Mouse (Mus musculus) kidney, postnatal 0 days (tissue): ENCODE results near the gene Ikzf3. TPM values are rescaled to one million over a fixed set of nuclear protein-coding genes. Genes with fewer than 3 reads are reported as not detected.

Experiments used
- ATAC-seq: fragments of 200-750 bp; cut with Nextera tagmentation; replicated peaks from 2 replicates; pipeline ENCODE4 v1.8.0; 2017; ENCODE audit warnings: low read depth, moderate number of reproducible peaks, moderate TSS enrichment, moderate library complexity; ENCODE audit not compliant: low FRiP score
- DNase-seq: peaks from one replicate; pipeline ENCODE4 v3.0.0-alpha.2; 2016; ENCODE audit warnings: low spot score
- H3K27ac ChIP-seq: fragments of 300-500 bp; sonication (generic); 2 replicates; pipeline ENCODE4 v1.5.1; 2014; ENCODE audit warnings: mild to moderate bottlenecking
- H3K27me3 ChIP-seq: fragments of 300-500 bp; sonication (generic); 2 replicates; pipeline ENCODE4 v1.6.1; 2014; ENCODE audit warnings: low read length, mixed read lengths; ENCODE audit not compliant: insufficient read depth
- H3K36me3 ChIP-seq: fragments of 300-500 bp; sonication (generic); 2 replicates; pipeline ENCODE4 v1.6.1; 2014; ENCODE audit warnings: low read length, mixed read lengths; ENCODE audit not compliant: insufficient read depth
- H3K4me1 ChIP-seq: fragments of 300-500 bp; sonication (generic); replicated peaks from 2 replicates; pipeline ENCODE4 v1.6.1; 2014; ENCODE audit warnings: antibody characterized with exemption, low read length, mixed read lengths; ENCODE audit not compliant: insufficient read depth
- H3K4me2 ChIP-seq: fragments of 300-500 bp; sonication (generic); 2 replicates; pipeline ENCODE4 v1.6.1; 2014; ENCODE audit warnings: mild to moderate bottlenecking, low read length, moderate library complexity, mixed read lengths
- H3K4me3 ChIP-seq: fragments of 300-500 bp; sonication (generic); replicated peaks from 2 replicates; pipeline ENCODE4 v1.5.1; 2014; ENCODE audit warnings: low read depth, low read length
- H3K9ac ChIP-seq: fragments of 300-500 bp; sonication (generic); 2 replicates; pipeline ENCODE4 v1.6.1; 2014; ENCODE audit warnings: low read depth, low read length
- H3K9me3 ChIP-seq: fragments of 300-500 bp; sonication (generic); replicated peaks from 2 replicates; pipeline ENCODE4 v1.6.1; 2016; ENCODE audit warnings: low read length, inconsistent platforms, mixed read lengths
- CTCF ChIP-seq: IDR thresholded peaks from 2 replicates; pipeline ENCODE4 v1.5.1; 2016; ENCODE audit warnings: antibody characterized with exemption, low read depth, mild to moderate bottlenecking, moderate library complexity
- WGBS: fragments of 180-500 bp; shearing (Covaris S2); extraction: QIAGEN DNeasy Blood & Tissue Kit; methylation state at CpG from one replicate; pipeline ENCODE4 v1.1.7; 2014; 5-methylcytosine and 5-hydroxymethylcytosine counted together
- polyA plus RNA-seq: library from polyadenylated mRNA; unstranded; fragments of >200 nt; fragmentation: Nextera tagmentation; extraction: Ambion mirVana; gene quantifications from 2 replicates; pipeline ENCODE4 v1.2.1, GENCODE M21; 2015

The Ikzf3 gene
- polyA plus RNA-seq, 1 experiment from 2014 or later = 0.29 TPM

DNA sequence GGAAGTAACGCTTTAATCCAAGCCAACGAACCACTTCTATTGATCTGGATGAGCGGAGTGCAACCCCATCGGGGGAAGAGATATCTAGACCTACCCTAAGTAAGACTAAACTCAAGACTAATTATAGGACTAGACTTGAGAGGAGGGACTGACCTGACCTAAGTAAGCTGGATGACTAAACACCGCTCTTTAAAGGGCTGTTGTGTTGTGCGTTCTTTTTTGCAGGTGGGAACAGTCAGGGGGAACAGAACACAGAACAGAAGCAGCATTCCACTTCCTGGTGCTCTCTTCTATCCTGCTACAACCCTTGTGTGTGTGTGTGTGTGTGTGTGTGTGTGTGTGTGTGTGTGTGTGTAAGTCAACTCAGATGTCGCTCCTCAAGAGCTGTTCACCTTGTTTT lies 54.3 kb downstream of the Ikzf3 start:
- no peak for TF ChIP-seq CTCF
- Histone ChIP-seq H3K9me3 (no peaks in the 10 kb centered on the region), H3K4me1 (no peaks in the 10 kb centered on the region), H3K4me3 (no peak overlapping the region), H3K4me2 (no peak overlapping the region), H3K27ac (no peak overlapping the region), H3K27me3 (no peaks in the 10 kb centered on the region), H3K36me3 (no peaks in the 10 kb centered on the region), H3K9ac (no peak overlapping the region)
- no peak for DNase-seq
- ATAC-seq = no peak
- WGBS = 67% methylated on average over 7 of the region's 7 CpGs

DNA sequence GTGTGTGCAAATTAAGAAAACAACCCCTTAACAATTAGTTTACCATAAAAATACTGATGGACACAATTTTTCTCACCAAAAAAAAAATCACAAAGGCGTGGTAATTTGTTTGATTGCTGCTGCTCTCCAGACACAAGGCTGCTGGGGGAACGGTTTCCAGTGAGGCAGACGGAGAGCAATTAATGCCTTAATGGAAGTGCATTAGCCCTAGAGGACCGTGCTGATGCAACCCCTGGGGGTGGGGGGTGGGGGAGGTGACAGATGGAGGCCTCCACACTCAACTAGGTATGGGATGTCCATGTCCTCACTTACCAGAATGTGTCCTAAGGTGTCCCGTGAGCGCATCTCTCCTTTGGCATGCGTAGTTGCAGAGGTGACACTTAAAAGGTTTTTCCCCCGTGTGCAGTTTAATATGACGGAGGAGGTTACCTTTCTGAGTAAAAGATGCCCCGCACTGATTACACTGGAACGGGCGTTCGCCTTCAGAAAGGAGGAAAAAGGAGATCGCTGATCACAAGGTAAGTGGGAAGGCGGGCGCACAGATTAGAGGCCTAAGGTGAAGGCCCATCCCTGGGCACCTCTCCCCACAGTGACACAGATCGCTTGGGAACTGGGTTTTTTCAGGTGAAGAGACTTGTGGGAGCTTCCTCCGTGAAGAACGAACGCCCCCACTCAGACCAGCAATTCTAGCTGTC lies 57.1 kb downstream of the Ikzf3 start:
- Histone ChIP-seq H3K27me3 (no peaks in the 10 kb centered on the region), H3K4me1 (no peaks in the 10 kb centered on the region), H3K9me3 (no peaks in the 10 kb centered on the region), H3K9ac (no peak overlapping the region), H3K27ac (no peak overlapping the region), H3K36me3 (no peaks in the 10 kb centered on the region), H3K4me3 (no peak overlapping the region), H3K4me2 (no peak overlapping the region)
- 48% methylated on average over 20 of the region's 20 CpGs for WGBS
- DNase-seq (no peak), ATAC-seq (no peak)
- TF ChIP-seq CTCF = no peak

DNA sequence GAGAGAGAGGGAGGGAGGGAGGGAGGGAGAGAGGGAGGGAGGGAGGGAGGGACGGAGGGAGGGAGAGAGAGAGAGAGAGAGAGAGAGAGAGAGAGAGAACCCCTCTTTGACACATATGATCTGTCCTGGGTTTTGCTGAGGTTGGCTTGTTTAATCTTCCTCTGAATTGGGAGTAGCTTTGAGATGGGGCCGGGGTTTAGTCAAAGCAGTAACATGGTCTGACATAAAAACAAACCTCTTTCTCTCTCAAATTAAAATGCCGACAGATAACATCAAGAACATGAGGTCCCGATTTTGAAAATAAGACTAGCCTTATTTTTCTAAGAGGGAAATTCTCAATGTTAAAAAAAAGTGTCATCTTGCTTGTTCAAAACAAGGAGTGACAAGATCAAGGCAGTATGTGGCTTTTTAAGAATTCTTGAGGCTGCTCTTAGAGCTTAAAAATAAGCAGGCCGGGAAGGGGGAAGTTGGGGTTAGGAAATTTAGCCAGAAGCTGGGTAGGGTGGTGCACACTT lies 58.2 kb downstream of the Ikzf3 start:
- Histone ChIP-seq H3K36me3 (no peaks in the 10 kb centered on the region), H3K9ac (no peak overlapping the region), H3K27me3 (no peaks in the 10 kb centered on the region), H3K4me3 (no peak overlapping the region), H3K27ac (no peak overlapping the region), H3K9me3 (no peaks in the 10 kb centered on the region), H3K4me1 (no peaks in the 10 kb centered on the region), H3K4me2 (no peak overlapping the region)
- DNase-seq (no peak), ATAC-seq (no peak)
- no peak for TF ChIP-seq CTCF
- 55% methylated on average over 5 of the region's 5 CpGs for WGBS

DNA sequence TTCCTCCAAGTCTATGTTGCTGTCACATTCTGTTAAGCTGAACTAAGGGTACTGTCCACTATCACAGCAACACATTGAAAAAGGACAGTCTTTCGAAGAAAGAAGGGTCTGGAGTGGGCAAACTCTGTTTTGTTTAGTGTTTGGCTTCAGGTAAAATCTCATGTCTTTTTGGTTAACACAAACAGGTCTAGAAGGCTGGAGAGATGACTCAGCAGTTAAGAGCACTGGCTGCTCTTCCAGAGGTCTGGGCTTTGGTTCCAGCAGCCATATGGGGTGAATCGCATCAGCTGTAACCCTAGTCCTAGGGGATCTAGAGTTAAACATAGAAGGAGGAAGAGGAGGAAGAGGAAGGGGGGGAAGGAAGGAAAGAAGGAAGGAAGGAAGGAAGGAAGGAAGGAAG lies 60.1 kb downstream of the Ikzf3 start:
- H3K27ac ChIP-seq = no peak overlapping the region
- H3K27me3 ChIP-seq = no peaks in the 10 kb centered on the region
- DNase-seq (no peak), ATAC-seq (no peak)
- H3K4me1 ChIP-seq = no peaks in the 10 kb centered on the region
- H3K36me3 ChIP-seq = no peaks in the 10 kb centered on the region
- H3K4me3 ChIP-seq = no peak overlapping the region
- no peak overlapping the region for H3K4me2 ChIP-seq
- 87% methylated on average over 2 of the region's 2 CpGs for WGBS
- no peak for TF ChIP-seq CTCF
- H3K9me3 ChIP-seq = no peaks in the 10 kb centered on the region
- no peak overlapping the region for H3K9ac ChIP-seq

DNA sequence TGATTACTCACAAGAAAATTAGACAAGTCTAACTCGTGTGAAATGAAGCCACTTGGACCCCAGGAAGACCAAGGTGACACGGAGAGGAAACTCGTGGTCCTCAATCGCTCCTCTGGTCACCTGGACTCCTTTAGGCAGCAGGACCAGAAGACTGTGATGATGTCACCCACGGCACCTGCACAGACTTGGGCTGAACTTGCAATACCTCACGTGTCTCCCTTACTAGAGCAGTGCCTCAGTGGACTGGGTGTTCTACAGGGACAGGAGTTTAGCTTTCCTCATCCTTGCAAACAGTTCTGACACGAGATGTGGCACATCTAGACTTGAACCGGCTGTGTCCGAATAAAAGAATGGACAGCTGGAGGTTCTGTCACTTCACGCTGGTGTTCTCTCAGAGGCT lies 63.8 kb downstream of the Ikzf3 start:
- no peak overlapping the region for H3K27ac ChIP-seq
- H3K4me3 ChIP-seq = no peak overlapping the region
- no peaks in the 10 kb centered on the region for H3K9me3 ChIP-seq
- 79% methylated on average over 10 of the region's 10 CpGs for WGBS
- no peaks in the 10 kb centered on the region for H3K27me3 ChIP-seq
- ATAC-seq (no peak), DNase-seq (no peak)
- H3K9ac ChIP-seq = no peak overlapping the region
- no peaks in the 10 kb centered on the region for H3K36me3 ChIP-seq
- no peak overlapping the region for H3K4me2 ChIP-seq
- no peak for TF ChIP-seq CTCF
- H3K4me1 ChIP-seq = no peaks in the 10 kb centered on the region

DNA sequence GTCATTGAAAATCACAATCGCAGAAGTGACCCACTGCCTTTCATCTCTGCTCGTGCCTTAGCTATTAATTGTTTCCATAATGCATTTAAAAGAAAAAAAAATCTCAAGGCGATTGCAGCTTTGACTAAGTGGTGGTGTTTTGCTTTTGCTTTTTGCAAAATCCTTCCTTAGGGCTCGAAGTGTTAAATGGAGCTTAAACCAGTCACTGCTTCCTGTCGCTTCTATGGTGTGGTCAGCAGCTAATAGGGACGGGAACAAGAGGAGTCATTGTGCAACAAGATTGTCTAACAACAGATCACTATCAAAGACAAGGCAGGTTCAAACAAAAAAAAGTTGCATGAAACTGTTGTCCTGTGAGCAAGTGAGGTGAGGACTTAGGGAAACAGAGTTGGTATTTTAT lies 64.6 kb downstream of the Ikzf3 start:
- Histone ChIP-seq H3K4me2 (no peak overlapping the region), H3K4me1 (no peaks in the 10 kb centered on the region), H3K9me3 (no peaks in the 10 kb centered on the region), H3K36me3 (no peaks in the 10 kb centered on the region), H3K27me3 (no peaks in the 10 kb centered on the region), H3K4me3 (no peak overlapping the region), H3K9ac (no peak overlapping the region), H3K27ac (no peak overlapping the region)
- ATAC-seq = no peak
- no peak for DNase-seq
- 56% methylated on average over 6 of the region's 6 CpGs for WGBS
- TF ChIP-seq CTCF = no peak
